Mouse (Mus musculus) stomach, embryonic 14.5 days (tissue): ENCODE measurements around the gene Strap. TPM values are rescaled to one million over a fixed set of nuclear protein-coding genes. Genes with fewer than 3 reads are reported as not detected.

Source experiments
- ATAC-seq: fragments of 200-750 bp; cut with Nextera tagmentation; 2 replicates; pipeline ENCODE4 v1.8.0; 2017; ENCODE audit warnings: low read depth, moderate TSS enrichment; ENCODE audit not compliant: insufficient number of reproducible peaks, insufficient read depth, low FRiP score
- H3K27ac ChIP-seq: fragments of 300-500 bp; sonication (generic); 2 replicates; pipeline ENCODE4 v1.5.1; 2014; ENCODE audit warnings: mild to moderate bottlenecking, low read length, moderate library complexity, mixed read lengths
- H3K27me3 ChIP-seq: fragments of 300-500 bp; sonication (generic); 2 replicates; pipeline ENCODE4 v1.6.1; 2014; ENCODE audit warnings: low read length, control low read depth, mixed read lengths; ENCODE audit not compliant: control insufficient read depth, insufficient read depth
- H3K36me3 ChIP-seq: fragments of 300-500 bp; sonication (generic); 2 replicates; pipeline ENCODE4 v1.6.1; 2014; ENCODE audit warnings: mild to moderate bottlenecking, control low read depth, low read length, moderate library complexity, mixed read lengths; ENCODE audit not compliant: control insufficient read depth, insufficient read depth
- H3K4me1 ChIP-seq: fragments of 300-500 bp; sonication (generic); 2 replicates; pipeline ENCODE4 v1.6.1; 2014; ENCODE audit warnings: low read length, control low read depth, mixed read lengths; ENCODE audit not compliant: control insufficient read depth, insufficient read depth
- H3K4me2 ChIP-seq: fragments of 300-500 bp; sonication (generic); replicated peaks from 2 replicates; pipeline ENCODE4 v1.6.1; 2014; ENCODE audit warnings: low read depth, low read length, control low read depth
- H3K4me3 ChIP-seq: fragments of 300-500 bp; sonication (generic); 2 replicates; pipeline ENCODE4 v1.5.1; 2014; ENCODE audit warnings: low read depth, low read length, control low read depth
- H3K9ac ChIP-seq: fragments of 300-500 bp; sonication (generic); replicated peaks from 2 replicates; pipeline ENCODE4 v1.6.1; 2014; ENCODE audit warnings: low read depth, mild to moderate bottlenecking, control low read depth, low read length, moderate library complexity, mixed read lengths
- H3K9me3 ChIP-seq: fragments of 300-500 bp; sonication (generic); 2 replicates; pipeline ENCODE4 v1.6.1; 2016; ENCODE audit warnings: low read depth, low read length, control low read depth; ENCODE audit not compliant: control insufficient read depth
- WGBS: fragments of 180-500 bp; shearing (Covaris S2); extraction: QIAGEN DNeasy Blood & Tissue Kit; methylation state at CpG from one replicate; pipeline ENCODE4 v1.1.7; 2014; 5-methylcytosine and 5-hydroxymethylcytosine counted together
- polyA plus RNA-seq: library from polyadenylated mRNA; unstranded; fragments of >200 nt; fragmentation: Nextera tagmentation; extraction: Ambion mirVana; gene quantifications from 2 replicates; pipeline ENCODE4 v1.2.1, GENCODE M21; 2014

The Strap gene
- polyA plus RNA-seq, 1 experiment from 2014 or later = 160 TPM

- Histone ChIP-seq H3K36me3 (no peaks in the 10 kb centered on the region), H3K27me3 (no peaks in the 10 kb centered on the region), H3K4me1 (no peaks in the 10 kb centered on the region), H3K9ac (no peak overlapping the region), H3K27ac (no peak overlapping the region), H3K4me2 (no peak overlapping the region), H3K4me3 (no peak overlapping the region), H3K9me3 (no peaks in the 10 kb centered on the region)
- 85% methylated on average over 8 of the region's 8 CpGs for WGBS
- ATAC-seq = no peak
Measured at GRCm38 (mm10) chr6:137775159-137775558, 40.3 kb downstream of the Strap start.

- Histone ChIP-seq H3K4me2 (no peak overlapping the region), H3K27me3 (no peaks in the 10 kb centered on the region), H3K4me3 (no peak overlapping the region), H3K9ac (no peak overlapping the region), H3K9me3 (no peaks in the 10 kb centered on the region), H3K4me1 (no peaks in the 10 kb centered on the region), H3K27ac (no peak overlapping the region), H3K36me3 (no peaks in the 10 kb centered on the region)
- 70% methylated on average over 8 of the region's 8 CpGs for WGBS
- no peak for ATAC-seq
Measured at GRCm38 (mm10) chr6:137776981-137777380, 42.1 kb downstream of the Strap start.

GRCm38 (mm10) chr6:137783899-137784637 lies 49.2 kb downstream of the Strap start:
- Histone ChIP-seq H3K4me2 (no peak overlapping the region), H3K4me1 (no peaks in the 10 kb centered on the region), H3K9me3 (no peaks in the 10 kb centered on the region), H3K9ac (no peak overlapping the region), H3K27ac (no peak overlapping the region), H3K4me3 (no peak overlapping the region), H3K27me3 (no peaks in the 10 kb centered on the region), H3K36me3 (no peaks in the 10 kb centered on the region)
- WGBS = 84% methylated on average over 7 of the region's 7 CpGs
- ATAC-seq = no peak

GRCm38 (mm10) chr6:137788976-137789590 lies 54.2 kb downstream of the Strap start:
- Histone ChIP-seq H3K27me3 (no peaks in the 10 kb centered on the region), H3K36me3 (no peaks in the 10 kb centered on the region), H3K4me3 (no peak overlapping the region), H3K4me2 (no peak overlapping the region), H3K9me3 (no peaks in the 10 kb centered on the region), H3K4me1 (no peaks in the 10 kb centered on the region), H3K9ac (no peak overlapping the region), H3K27ac (no peak overlapping the region)
- ATAC-seq = no peak
- WGBS = 71% methylated on average over 9 of the region's 9 CpGs

- no peaks in the 10 kb centered on the region for H3K36me3 ChIP-seq
- no peaks in the 10 kb centered on the region for H3K4me1 ChIP-seq
- H3K4me3 ChIP-seq = no peak overlapping the region
- H3K4me2 ChIP-seq = no peak overlapping the region
- no peak overlapping the region for H3K9ac ChIP-seq
- no peak for ATAC-seq
- H3K9me3 ChIP-seq = no peaks in the 10 kb centered on the region
- 52% methylated on average over 2 of the region's 2 CpGs for WGBS
- H3K27me3 ChIP-seq = no peaks in the 10 kb centered on the region
- no peak overlapping the region for H3K27ac ChIP-seq
Measured at GRCm38 (mm10) chr6:137789658-137790057, 54.8 kb downstream of the Strap start.

GRCm38 (mm10) chr6:137795494-137795893 lies 60.6 kb downstream of the Strap start:
- Histone ChIP-seq H3K27ac (no peak overlapping the region), H3K9me3 (peaks cover 4% of the 10 kb centered on the region; the same call in 1 of the 2 replicates), H3K36me3 (no peaks in the 10 kb centered on the region), H3K4me1 (no peaks in the 10 kb centered on the region), H3K4me3 (no peak overlapping the region), H3K4me2 (no peak overlapping the region), H3K27me3 (no peaks in the 10 kb centered on the region), H3K9ac (no peak overlapping the region)
- ATAC-seq = no peak
- WGBS = 40% methylated on average over 2 of the region's 2 CpGs

GRCm38 (mm10) chr6:137796596-137797567 lies 62.0 kb downstream of the Strap start:
- 70% methylated on average over 29 of the region's 29 CpGs for WGBS
- Histone ChIP-seq H3K27ac (no peak overlapping the region), H3K4me1 (no peaks in the 10 kb centered on the region), H3K4me2 (no peak overlapping the region), H3K27me3 (no peaks in the 10 kb centered on the region), H3K36me3 (no peaks in the 10 kb centered on the region), H3K9me3 (peaks cover 4% of the 10 kb centered on the region; the same call in 1 of the 2 replicates), H3K9ac (no peak overlapping the region), H3K4me3 (no peak overlapping the region)
- peak; percentile 62; the same call in 1 of the 2 replicates for ATAC-seq

- Histone ChIP-seq H3K9ac (no peak overlapping the region), H3K9me3 (peaks cover 4% of the 10 kb centered on the region; the same call in 1 of the 2 replicates), H3K27me3 (no peaks in the 10 kb centered on the region), H3K4me2 (no peak overlapping the region), H3K36me3 (no peaks in the 10 kb centered on the region), H3K4me3 (no peak overlapping the region), H3K4me1 (no peaks in the 10 kb centered on the region), H3K27ac (no peak overlapping the region)
- no peak for ATAC-seq
- 63% methylated on average over 9 of the region's 9 CpGs for WGBS
Measured at GRCm38 (mm10) chr6:137799253-137799652, 64.4 kb downstream of the Strap start.
